Mouse (Mus musculus) mature B cell (primary cell): ENCODE results near the gene Clta.

ENCODE experiments used
- in situ Hi-C: fragments of 300-500 bp; cut with MboI; formaldehyde crosslinking; loops from 2 replicates; pipeline ENCODE4 v1.14.3; 2019

The Clta gene

DNA sequence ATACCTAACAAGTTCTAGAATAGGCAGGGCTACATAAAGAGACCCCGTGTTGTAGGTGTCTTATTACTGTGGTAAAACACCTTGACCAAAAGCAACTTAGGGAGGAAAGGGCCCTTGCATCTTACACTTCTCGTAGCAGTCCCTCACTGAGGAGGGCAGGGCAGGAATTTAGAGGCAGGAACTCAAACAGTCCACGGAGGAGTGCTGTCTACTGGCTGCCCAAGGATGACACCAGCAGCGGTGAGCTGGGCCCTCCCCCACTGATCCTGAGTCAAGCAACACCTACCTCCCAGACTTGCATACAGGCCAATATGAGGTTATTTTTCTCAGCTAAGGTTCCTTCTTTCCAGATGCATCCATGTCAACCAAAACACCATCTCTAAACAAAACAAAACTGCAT is 24.0 kb upstream of the Clta start:
- in situ Hi-C loops = loop anchor here (5.0 kb wide), 1 partner anchor 58 kb away; no protein-coding TSS in a partner anchor

DNA sequence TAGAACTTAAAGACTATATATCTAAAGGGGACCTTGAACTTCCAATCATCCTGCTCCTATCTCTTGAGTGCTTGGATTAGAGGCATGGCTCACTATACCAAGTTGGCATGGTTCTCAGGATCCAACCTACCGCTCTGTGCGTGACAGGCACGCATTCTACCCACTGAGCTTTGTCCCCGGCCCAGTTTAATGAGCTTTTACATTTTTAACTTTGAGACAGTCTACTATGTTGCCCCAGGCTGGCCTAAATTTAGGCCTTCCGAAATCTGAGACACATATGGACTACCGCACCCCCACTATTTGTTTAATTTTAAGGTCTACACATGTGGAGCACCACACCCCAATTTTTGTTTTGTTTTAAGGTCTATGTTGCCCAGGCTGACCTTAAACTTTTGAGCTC is 23.4 kb upstream of the Clta start:
- in situ Hi-C loops = loop anchor here (5.0 kb wide), 1 partner anchor 59 kb away; no protein-coding TSS in a partner anchor

DNA sequence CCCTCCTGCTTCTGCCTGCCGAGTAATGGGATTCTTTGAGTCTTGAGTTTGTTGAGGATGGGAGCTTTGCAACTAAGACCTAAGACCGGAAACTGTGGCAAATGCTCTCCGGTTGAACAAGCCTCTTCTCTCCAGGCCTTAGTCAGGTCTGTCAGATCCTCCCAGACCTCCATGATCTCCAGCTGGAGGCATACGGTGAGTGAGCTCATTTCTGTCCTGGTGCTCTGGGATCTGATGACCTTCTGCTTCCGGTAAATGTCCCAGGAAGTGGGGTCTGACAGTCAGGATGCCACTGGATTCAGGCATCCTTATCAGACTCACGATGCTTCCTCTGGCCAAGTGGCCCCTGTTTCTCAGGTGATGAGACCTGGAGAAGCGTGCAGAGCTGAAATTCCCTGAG is 23.0 kb upstream of the Clta start:
- in situ Hi-C loops = loop anchor here (5.0 kb wide), 1 partner anchor 59 kb away; no protein-coding TSS in a partner anchor

DNA sequence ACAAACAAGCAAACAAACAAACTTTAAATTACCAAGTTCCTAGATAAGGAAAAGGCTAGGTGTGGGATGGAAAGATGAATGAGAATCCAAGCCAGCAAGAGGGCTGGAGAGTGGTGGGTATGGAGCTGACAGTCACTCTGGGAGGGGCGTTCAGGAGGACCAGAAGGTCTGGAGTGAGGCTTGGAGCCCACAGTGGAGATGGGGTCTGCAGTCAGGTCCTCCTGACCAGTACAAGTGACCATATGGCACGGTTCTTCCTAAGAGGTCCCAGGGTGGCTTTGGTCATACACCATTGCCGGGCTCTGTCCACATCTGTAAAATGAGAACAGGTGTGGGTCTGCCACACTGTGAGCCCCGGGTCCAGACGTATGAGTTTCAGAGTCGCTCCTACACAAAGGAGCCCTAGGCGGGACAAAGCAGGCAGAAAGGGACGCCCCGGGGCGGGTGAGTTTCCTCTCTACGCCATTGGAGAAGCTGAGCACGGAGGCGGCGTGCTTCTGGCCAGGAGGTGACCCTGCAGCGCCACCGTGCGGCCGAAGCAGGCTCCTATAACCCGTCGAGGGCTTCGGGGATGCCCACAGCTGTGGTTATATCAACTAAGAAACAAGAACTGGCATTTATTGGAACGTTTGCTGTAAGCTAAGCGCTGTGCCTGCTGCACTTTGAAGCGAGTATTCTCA is 22.1 kb upstream of the Clta start:
- in situ Hi-C loops = loop anchor here (5.0 kb wide), 1 partner anchor 60 kb away; no protein-coding TSS in a partner anchor

DNA sequence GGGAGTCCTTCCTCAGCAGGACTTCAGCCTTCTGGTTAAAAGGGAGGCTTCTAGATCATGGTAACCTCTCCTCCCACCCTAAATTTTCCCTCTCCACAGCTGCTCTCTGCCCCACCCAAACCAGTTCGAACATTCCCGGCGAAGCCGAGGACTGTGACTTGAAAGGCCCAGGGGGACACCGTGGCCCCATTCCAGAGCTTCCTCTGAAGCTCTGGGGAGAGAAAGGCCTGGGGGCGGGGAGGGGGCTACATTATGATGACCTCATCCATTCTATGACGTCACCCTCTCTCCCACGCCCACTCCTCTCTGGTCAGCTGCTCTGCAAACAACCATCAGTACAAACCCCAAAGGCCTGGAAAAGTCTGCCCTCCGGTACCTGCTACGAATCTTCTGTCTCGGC is 21.1 kb upstream of the Clta start, which contains the start of gene Ccin:
Gene Ccin, plus strand, starts transcription at position 303 of the 400 bp plus-strand sequence.
- in situ Hi-C loops = loop anchor here (5.0 kb wide), 1 partner anchor 61 kb away; no protein-coding TSS in a partner anchor

DNA sequence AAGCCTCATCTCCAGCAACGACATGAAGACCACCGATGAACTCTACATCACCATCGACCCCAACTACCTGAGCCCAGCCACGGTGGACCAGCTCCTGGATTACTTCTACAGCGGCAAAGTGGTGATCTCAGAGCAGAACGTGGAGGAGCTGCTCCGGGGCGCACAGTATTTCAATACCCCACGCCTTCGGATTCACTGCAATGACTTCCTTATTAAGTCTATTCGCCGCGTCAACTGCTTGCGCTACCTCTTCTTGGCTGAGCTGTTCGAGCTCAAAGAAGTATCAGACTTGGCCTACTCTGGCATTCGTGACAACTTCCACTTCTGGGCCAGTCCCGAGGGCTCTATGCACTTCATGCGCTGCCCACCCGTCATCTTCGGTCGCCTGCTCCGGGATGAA is 20.5 kb upstream of the Clta start:
- in situ Hi-C loops = loop anchor here (5.0 kb wide), 1 partner anchor 61 kb away; no protein-coding TSS in a partner anchor

DNA sequence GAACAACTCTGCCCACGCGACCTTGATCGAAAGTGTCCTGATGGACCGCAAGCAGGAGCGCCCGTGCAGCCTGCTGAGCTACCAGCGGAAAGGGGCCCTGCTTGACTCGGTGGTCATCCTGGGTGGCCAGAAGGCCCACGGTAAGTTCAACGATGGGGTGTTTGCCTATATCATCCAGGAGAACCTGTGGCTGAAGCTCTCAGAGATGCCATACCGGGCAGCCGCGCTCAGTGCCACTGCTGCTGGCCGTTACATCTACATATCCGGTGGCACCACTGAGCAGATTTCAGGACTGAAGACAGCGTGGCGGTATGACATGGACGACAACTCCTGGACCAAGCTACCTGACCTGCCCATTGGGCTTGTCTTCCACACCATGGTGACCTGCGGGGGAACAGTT is 19.9 kb upstream of the Clta start:
- in situ Hi-C loops = loop anchor here (5.0 kb wide), 1 partner anchor 62 kb away; no protein-coding TSS in a partner anchor

DNA sequence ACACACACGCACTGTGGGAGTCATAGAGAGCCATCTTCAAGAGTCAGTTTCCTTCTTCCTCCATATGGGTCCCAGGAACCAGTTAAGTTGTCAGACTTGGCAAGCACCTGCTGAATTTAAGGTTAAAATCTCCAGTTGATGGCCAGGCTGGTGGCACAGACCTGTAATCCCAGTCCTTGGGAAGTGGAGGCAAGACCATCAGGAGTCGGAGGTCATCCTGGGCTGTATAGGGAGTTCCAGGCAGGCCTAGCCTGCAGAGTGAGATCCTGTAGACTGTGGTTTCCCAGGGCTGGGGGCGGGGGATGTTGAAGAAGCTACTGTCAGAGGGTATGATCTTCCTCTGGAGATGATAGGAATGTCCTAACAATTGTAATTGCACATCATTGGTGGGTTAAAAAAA is 15.3 kb upstream of the Clta start:
- in situ Hi-C loops = no loop called here

DNA sequence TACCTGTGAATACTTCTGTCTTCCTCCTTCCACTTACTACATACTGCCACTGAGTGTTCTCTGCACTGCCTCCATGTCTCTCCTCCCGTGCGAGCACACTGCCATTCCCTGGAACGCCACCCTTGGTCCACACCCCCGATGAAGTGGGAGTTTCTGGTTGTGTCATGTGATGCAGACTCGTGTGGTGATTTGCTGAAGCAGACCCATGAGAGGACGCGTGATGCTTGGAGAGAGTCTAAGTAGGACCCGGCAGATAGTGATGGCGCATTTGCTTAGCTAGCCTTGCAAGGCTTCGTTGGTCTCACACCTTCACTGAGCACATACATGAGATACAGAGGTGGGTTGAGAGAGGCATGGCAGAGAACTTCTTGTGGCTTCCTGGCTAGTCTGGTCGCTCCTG is 11.2 kb upstream of the Clta start:
- in situ Hi-C loops = no loop called here

DNA sequence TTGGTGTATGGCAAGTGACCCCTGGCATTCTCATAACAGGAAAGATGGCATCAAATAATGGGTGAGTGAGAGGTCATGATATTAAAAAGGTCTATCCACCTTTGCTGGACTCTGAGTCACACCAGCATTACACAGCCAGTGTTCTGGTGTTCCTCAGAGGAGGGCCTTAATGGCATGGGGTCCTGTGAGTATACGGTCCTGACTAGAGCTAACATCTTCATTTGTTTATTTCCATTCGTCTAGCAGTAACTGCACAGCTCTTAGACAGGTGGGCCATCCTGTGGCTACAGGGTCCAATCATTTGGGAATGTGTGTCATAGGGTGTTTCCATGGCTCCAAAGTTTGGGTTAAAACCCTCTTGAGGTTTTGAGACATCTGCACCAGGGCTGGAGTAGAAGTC is 9.9 kb upstream of the Clta start:
- in situ Hi-C loops = no loop called here

DNA sequence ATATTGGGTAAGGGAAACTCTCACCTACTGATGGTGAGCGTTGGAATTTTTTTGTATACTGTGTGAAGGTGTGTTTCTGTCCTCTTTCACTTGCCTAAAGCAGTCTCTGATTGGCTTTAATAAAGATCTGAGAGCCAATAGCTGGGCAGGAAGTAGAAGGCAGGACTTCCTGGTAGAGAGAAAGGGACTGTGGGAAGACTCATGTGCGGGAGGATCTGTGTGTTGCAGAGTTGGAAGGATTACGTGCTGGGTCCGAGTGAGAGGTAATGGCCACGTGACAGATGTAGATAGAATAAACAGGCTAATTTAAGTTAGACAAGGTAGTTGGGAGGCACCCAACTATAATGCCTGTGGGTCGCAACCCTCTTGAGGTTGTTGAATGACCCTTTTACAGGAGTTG is 630 bp upstream of the Clta start:
- in situ Hi-C loops = no loop called here

DNA sequence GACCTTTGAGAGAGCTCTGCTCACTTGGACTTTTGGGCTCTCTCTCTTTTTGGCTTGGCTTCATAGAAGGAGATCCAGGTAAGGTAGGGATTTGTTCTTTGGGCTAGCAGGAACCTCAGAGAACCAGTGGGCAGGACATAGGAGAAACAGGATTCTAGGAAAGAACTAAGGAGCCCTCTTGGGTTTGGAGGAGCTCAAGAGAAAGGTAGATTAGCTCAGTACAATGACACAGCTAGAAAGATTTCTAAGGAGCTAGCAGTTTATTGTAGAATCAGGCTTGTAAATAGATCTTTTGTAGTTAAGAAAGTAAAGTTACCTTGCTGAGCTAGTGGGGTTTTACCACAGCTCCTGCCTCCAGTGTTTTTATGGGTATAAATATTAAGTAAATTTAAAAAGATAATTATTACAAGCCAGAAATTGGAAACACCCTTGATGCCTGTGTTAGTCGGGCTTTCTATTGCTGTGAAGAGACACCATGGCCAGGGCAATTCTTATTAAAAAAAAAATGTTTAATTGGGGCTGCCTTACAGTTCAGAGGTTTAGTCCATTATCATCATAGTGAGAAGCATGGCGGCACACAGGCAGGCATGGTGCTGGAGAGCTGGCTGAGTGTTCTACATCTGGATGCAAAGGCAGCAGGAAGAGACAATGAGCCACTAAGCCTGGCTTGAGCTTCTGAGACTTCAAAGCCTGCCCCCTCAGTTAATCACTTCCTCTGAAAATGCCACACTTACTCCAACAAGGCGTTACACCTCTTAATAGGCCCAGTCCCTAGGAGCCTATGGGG is 564 bp downstream of the Clta start:
- in situ Hi-C loops = no loop called here

DNA sequence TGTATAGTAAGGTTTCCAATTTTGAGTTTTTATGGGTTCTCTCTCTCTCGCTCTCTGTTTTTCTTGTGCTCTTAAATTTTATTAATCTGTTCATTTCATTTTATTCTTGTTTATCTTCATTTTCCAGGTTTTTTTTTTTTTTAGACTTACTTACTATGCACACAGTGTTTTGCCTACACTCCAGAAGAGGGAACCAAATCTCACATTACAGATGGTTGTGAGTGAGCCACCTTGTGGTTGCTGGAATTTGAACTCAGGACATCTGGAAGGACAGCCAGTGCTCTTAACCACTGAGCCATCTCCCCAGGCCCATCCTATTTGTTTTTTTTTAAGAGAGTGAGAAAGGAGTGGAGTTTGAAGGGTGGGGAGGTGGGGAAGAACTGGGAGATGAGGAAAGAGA is 5.9 kb downstream of the Clta start:
- in situ Hi-C loops = no loop called here

DNA sequence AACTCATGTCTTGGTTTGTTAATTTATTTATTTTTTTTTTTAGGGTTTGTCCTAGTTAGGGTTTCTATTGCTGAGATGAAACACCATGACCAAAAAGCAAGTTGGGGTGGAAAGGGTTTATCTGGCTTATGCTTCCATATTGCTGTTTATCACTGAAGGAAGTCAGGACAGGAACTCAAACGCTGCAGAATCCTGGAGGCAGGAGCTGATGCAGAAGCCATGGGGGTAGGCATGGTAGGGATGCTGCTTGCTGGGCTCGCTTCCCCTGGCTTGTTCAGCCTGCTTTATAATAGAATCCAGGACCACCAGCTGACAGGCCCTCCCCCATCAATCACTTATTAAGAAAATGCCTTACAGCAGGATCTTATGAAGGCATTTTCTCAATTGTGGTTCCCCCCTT is 6.6 kb downstream of the Clta start:
- in situ Hi-C loops = no loop called here

DNA sequence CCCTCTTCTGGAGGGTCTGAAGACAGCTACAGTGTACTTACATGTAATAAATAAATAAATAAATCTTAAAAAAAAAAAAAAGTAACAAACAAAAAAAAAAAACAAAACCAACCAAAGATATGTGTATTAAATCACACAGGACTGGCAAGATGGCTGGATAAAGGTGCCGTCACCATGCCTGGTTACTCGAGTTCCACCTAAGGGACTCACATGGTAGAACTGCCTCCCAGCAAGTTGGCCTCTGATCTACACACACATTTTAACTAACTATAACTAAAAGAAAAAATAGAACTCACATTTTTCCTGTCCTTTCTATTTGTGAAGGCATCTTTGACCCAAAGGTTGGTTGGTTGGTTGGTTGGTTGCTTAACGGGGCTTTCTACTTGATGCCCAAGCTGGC is 7.5 kb downstream of the Clta start:
- in situ Hi-C loops = no loop called here

DNA sequence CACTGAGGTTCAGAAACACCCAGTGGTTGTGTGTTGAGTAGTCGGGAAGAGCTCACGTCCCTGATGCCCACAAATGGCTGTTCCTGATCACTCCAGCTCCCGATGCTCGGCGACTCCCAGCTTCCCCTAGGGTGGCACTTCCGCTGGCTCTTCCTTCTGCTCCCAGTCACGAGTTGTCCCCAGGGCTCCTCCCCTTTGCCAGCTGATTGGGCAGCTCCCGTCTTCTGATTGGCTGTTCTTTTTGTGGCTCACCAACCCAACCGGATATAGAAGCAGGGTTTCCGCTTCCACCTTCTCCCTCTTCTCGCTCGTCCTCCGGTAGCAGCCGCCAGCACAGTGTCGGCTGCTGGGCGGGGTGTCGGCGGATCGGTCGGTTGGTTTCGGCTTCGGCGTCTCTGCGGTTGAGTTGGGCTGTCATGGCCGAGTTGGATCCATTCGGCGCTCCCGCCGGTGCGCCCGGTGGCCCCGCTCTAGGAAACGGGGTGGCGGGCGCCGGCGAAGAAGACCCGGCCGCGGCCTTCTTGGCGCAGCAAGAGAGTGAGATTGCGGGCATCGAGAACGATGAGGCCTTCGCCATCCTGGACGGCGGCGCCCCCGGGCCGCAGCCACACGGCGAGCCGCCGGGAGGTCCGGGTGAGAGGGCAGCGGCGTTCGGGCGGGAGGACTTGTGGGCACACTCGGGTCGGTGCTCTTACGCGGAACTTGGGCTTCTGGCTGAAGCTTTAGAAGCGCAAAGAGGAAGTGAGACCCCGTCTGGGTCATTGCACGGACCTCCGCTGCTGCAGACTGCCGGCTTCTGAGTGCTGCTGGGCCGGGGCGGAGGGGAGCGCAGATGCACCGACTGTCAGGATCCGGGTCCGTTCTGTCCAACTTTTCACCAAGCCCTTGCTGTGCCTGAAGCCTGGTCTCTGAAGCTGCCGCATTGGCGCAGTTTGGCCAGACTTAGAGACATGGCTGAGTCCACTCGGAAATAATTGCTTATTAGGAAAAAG is 8.4 kb downstream of the Clta start:
- in situ Hi-C loops = no loop called here

DNA sequence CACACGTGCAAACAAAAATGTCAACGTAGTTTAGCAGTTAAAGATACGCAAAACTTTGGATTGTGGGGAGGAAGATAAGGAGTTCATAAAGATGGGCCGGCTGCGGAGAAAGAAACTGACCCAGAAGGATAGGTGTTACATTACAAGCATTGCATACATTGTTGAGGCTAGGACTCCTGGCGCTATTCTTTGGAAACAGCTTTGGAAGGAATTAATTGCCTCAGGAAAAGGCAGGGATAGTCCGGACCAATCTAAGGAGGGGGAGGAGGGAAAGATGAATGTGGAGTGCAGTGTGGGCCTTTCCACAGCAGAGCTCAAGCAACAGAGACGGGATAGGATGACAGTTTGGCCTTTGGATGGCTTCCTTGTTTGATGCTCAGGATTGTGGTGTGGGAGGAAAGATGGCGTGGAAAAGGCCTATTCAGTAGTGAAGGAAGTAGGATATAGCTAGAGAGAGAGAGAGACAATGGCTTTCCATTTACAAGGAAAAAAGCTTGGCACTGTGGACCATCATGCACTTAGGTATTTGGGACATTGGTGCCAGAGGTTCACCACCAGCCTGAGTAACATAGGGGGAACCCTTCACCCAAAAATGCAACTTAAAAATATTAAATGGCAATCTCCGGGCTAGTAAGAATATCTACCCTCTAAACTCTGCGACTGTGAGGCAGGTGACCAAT is 9.3 kb downstream of the Clta start:
- in situ Hi-C loops = no loop called here

DNA sequence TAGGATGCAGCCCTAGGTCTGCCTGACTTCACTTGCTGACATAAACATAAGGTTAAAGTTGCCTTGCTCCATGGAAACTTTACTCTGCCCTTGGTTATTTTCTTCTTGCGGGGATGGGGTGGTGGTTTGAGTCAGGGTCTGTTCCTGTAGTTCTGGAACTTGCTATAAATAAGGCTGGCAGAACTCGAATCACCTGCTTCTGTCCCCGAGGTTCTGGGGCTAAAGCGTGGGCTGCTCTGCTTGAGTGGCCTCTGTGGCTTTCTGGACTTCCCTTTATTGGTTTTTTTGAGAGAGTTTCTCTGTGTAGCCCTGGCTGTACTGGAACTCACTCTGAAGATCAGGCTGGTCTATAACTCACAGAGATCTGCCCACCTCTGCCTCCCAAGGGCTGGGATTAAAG is 11.8 kb downstream of the Clta start:
- in situ Hi-C loops = no loop called here

DNA sequence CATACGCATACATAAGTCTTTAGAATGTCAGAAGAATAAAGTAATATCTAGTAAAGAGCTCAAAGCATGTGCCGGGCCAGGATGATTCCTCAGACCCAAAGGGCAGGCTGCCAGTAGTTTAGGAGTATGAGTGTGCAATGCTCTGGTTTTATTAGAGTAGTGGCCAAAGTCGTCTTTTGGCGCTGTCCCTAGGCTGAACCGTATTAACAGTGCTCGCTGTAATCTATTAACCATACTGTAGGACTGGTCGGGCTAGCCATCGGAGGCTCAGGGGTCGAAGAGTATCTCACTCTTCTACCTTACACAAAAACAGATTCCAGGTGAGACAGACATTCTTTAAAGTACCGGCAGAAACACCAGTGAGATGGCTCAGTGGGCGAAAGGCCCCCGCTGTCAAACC is 12.5 kb downstream of the Clta start:
- in situ Hi-C loops = no loop called here

DNA sequence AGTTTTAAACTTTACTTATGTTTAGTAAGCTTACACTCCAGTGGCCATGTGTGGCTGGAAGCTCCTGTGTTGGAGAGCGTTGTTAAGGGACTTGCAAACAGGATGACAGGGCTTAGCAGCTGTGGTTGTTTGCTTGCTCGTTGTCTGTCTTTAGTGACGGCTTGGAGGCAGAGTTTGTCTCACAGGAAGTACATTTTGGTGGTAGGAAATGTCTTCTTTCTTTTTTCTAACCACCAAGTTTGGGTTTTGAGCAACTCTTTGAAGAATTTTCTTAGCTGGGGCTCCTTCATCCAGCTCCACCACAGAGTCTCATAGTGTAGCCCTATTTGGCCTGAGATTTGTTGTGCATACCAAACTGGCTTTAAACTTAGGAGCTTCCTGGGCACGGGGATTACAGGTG is 18.1 kb downstream of the Clta start:
- in situ Hi-C loops = no loop called here

DNA sequence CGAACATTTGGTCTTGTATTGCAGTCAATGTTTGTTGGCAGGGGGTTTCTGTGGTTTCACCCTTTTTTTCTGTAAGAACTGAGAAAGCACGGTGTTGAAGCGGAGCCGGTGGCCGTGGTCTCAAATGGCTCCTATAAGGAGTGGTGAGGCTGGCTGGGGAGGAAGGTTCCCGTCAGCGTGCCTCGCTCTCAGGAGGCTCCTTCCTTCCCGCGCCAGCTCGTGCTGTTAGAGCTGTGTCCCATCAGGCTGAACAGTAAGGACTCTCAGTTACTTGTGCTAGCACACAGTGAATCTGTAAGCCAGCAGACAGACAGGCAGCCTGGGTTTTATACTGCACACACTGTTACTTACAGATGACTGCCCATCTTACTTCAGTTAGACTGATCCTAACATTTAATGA is 18.5 kb downstream of the Clta start:
- in situ Hi-C loops = no loop called here
